Mouse (Mus musculus) duodenum, adult 2 months (tissue): ENCODE data around the gene Olfr1045. TPM values are rescaled to one million over a fixed set of nuclear protein-coding genes. Genes with fewer than 3 reads are reported as not detected.

Experiments used
- polyA plus RNA-seq: library from polyadenylated mRNA; depleted of rRNA; stranded (reverse); fragments of >200 nt; gene quantifications from 2 replicates; pipeline ENCODE4 v1.2.3, GENCODE M21; 2012; ENCODE audit warnings: low replicate concordance; rRNA removed

Olfr1045 gene
- polyA plus RNA-seq: not detected in 2 replicates

GRCm38 (mm10) chr2:86202909-86203308 is at the start of gene Olfr1045:
Gene Olfr1045, minus strand, starts transcription at chr2:86203009.

GRCm38 (mm10) chr2:86240189-86240588 is 37.4 kb upstream of the Olfr1045 start, which contains the start of gene Olfr1048:
Gene Olfr1048, minus strand, starts transcription at chr2:86240289.

GRCm38 (mm10) chr2:86231301-86231700 is 28.5 kb upstream of the Olfr1045 start, which contains the start of gene Olfr1047:
Gene Olfr1047, minus strand, starts transcription at chr2:86231401.

GRCm38 (mm10) chr2:86219214-86219613 is 16.4 kb upstream of the Olfr1045 start, which contains the start of gene Olfr1046:
Gene Olfr1046, minus strand, starts transcription at chr2:86219314.

GRCm38 (mm10) chr2:86185583-86185982 is 17.2 kb downstream of the Olfr1045 start, which contains the start of gene Olfr52:
Gene Olfr52, minus strand, starts transcription at chr2:86185683.

GRCm38 (mm10) chr2:86177720-86178119 is 25.1 kb downstream of the Olfr1045 start, which contains the start of gene Olfr1044:
Gene Olfr1044, minus strand, starts transcription at chr2:86177820.

GRCm38 (mm10) chr2:86167422-86167821 is 35.4 kb downstream of the Olfr1045 start, which contains the start of gene Olfr1043:
Gene Olfr1043, minus strand, starts transcription at chr2:86167522.

GRCm38 (mm10) chr2:86161738-86162137 is 41.1 kb downstream of the Olfr1045 start, which contains the start of gene Olfr1042:
Gene Olfr1042, minus strand, starts transcription at chr2:86161838.

GRCm38 (mm10) chr2:86146632-86147031 is 56.2 kb downstream of the Olfr1045 start, which contains the start of gene Olfr1040:
Gene Olfr1040, minus strand, starts transcription at chr2:86146732.

Other genes with a start within 250 kb of the Olfr1045 start
- gene Olfr1029, start 229.1 kb downstream of the Olfr1045 start, polyA plus RNA-seq: not detected in 2 replicates
- gene Olfr1030, start 223.7 kb downstream of the Olfr1045 start, polyA plus RNA-seq: not detected in 2 replicates
- gene Olfr1031, start 212.7 kb downstream of the Olfr1045 start, polyA plus RNA-seq: not detected in 2 replicates
- not detected in 2 replicates for gene Olfr1032, start 197.5 kb downstream of the Olfr1045 start, polyA plus RNA-seq
- gene Olfr1033, start 182.4 kb downstream of the Olfr1045 start, polyA plus RNA-seq: 0.04 and 0.14 TPM in 2 replicates
- gene Olfr1034, start 157.1 kb downstream of the Olfr1045 start, polyA plus RNA-seq: not detected in 2 replicates
- not detected in 2 replicates for gene Olfr1036, start 129.0 kb downstream of the Olfr1045 start, polyA plus RNA-seq
- not detected in 2 replicates for gene Olfr1037, start 115.6 kb downstream of the Olfr1045 start, polyA plus RNA-seq
- gene Olfr1039, start 67.1 kb downstream of the Olfr1045 start, polyA plus RNA-seq: not detected in 2 replicates
- gene Olfr1040, start 56.3 kb downstream of the Olfr1045 start, polyA plus RNA-seq: not detected in 2 replicates
- gene Olfr1042, start 41.2 kb downstream of the Olfr1045 start, polyA plus RNA-seq: not detected in 2 replicates
- not detected in 2 replicates for gene Olfr1043, start 35.5 kb downstream of the Olfr1045 start, polyA plus RNA-seq
- gene Olfr1044, start 25.2 kb downstream of the Olfr1045 start, polyA plus RNA-seq: not detected in 2 replicates
- not detected in 2 replicates for gene Olfr52, start 17.3 kb downstream of the Olfr1045 start, polyA plus RNA-seq
- not detected in 2 replicates for gene Olfr1046, start 16.3 kb upstream of the Olfr1045 start, polyA plus RNA-seq
- gene Olfr1047, start 28.4 kb upstream of the Olfr1045 start, polyA plus RNA-seq: not detected in 2 replicates
- not detected in 2 replicates for gene Olfr1048, start 37.3 kb upstream of the Olfr1045 start, polyA plus RNA-seq
- not detected in 2 replicates for gene Olfr1049, start 55.3 kb upstream of the Olfr1045 start, polyA plus RNA-seq
- not detected in 2 replicates for gene Olfr1051, start 76.1 kb upstream of the Olfr1045 start, polyA plus RNA-seq
- gene Olfr1052, start 89.4 kb upstream of the Olfr1045 start, polyA plus RNA-seq: not detected in 2 replicates
- not detected in 2 replicates for gene Olfr1053, start 112.3 kb upstream of the Olfr1045 start, polyA plus RNA-seq
- not detected in 2 replicates for gene Olfr1054, start 132.4 kb upstream of the Olfr1045 start, polyA plus RNA-seq
- gene Olfr1055, start 147.3 kb upstream of the Olfr1045 start, polyA plus RNA-seq: not detected in 2 replicates
- gene Olfr1056, start 159.5 kb upstream of the Olfr1045 start, polyA plus RNA-seq: not detected in 2 replicates
- not detected in 2 replicates for gene Olfr1057, start 175.4 kb upstream of the Olfr1045 start, polyA plus RNA-seq
- gene Olfr1058, start 185.6 kb upstream of the Olfr1045 start, polyA plus RNA-seq: not detected in 2 replicates
- gene Olfr1061, start 211.0 kb upstream of the Olfr1045 start, polyA plus RNA-seq: not detected in 2 replicates
- gene Olfr1062, start 223.7 kb upstream of the Olfr1045 start, polyA plus RNA-seq: not detected in 2 replicates
- not detected in 2 replicates for gene Olfr1065, start 247.6 kb upstream of the Olfr1045 start, polyA plus RNA-seq